In genomic region chr12:89312586-89312985, GRCm38 (mm10) we compare ENCODE assay signal across 9 mouse cellular contexts.
A peak's percentile ranks its signal among the peaks of the same experiment; 100 is the strongest.
DNase-seq lines count a peak whose midpoint lies in the region; ATAC-seq and TF ChIP-seq lines count a peak whose summit lies in the region.
"Had no signal": no experiment of that assay in that cellular context is flagged by ENCODE, and none has a peak within 500 bp of the region (broad histone marks: within the 10 kb centered on the region; RNA-seq: fewer than 3 reads in every experiment).

No protein-coding gene starts in this region.

- no peak for ATAC-seq in monocyte, adult 5-6 weeks (replicated peaks; ENCODE audit: insufficient number of reproducible peaks, low FRiP score, low TSS enrichment, poor library complexity, severe bottlenecking)

- peak; percentile 49 for TF ChIP-seq CTCF in gastrocnemius, adult 2 months (IDR thresholded peaks at IDR 0.05)

- H3K27ac ChIP-seq in gastrocnemius, adult 2 months: no peak overlapping the region
- H3K27ac ChIP-seq: neural tube, embryonic 12.5 days had no signal

- no peak overlapping the region for H3K4me3 ChIP-seq in gastrocnemius, adult 2 months
- H3K4me3 ChIP-seq: neural tube, embryonic 12.5 days had no signal

- intact Hi-C loops in gastrocnemius, adult 2 months (cut with DNase I): no loop called here
- intact Hi-C loops in gastrocnemius, postnatal 36 days (cut with DNase I): no loop called here

- DNase-seq in gastrocnemius, adult 2 months: no peak
- no peak for DNase-seq in gastrocnemius, postnatal 36 days
- peak; percentile 8 for DNase-seq in ovary, postnatal 36 days (ENCODE audit: low spot score)
- DNase-seq in ovary, adult 18-20 months (ENCODE audit: low spot score): no peak
- peak; percentile 57 for DNase-seq in embryo, embryonic 10.5 days (ENCODE audit: low spot score)
- peak; percentile 35 for DNase-seq in mesoderm, embryonic 11.5 days (ENCODE audit: low read depth, low spot score)
- no peak for DNase-seq in layer of hippocampus, adult 18-20 months (ENCODE audit: low spot score in 2 of 2)

Comparison
In these comparisons a context has a peak if more than half of its experiments do, and no peak if none do; other contexts are left out.
1. DNase-seq: peak in ovary, postnatal 36 days (single experiment), embryo, embryonic 10.5 days (single experiment) and mesoderm, embryonic 11.5 days (single experiment); none in gastrocnemius, adult 2 months (single experiment), gastrocnemius, postnatal 36 days (0 of 2), ovary, adult 18-20 months (single experiment) and layer of hippocampus, adult 18-20 months (0 of 2).